Mouse (Mus musculus): ENCODE results near the gene Irs2. TPM values are rescaled to one million over a fixed set of nuclear protein-coding genes. Genes with fewer than 3 reads are reported as not detected.

Gene Irs2
- polyA plus RNA-seq, 1 experiment: 2.3 TPM

DNA sequence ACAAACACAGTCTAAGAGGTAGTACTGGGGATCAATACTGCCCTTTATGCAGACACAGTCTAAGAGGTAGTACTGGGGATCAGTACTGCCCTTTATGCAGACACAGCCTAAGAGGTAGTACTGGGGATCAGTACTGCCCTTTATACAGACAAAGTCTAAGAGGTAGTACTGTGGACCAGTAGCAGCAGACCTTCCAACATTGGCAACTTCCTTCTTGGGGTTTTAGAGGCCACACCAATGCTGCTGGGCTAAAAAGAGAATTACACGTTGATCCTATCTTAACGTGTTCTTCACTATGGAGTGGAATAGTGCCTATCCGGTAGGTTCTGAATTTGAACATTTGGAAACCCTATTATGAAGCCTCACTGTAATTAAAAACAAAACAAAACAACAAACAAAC, 7.4 kb upstream of the Irs2 start:
- TF ChIP-seq CEBPB (IDR thresholded peaks at IDR 0.05; ENCODE audit: low read depth): no peak
- TF ChIP-seq FOSL1 (IDR thresholded peaks at IDR 0.05; ENCODE audit: insufficient read depth, low read length, poor library complexity, severe bottlenecking): no peak
- no peak for TF ChIP-seq MYOD1 (IDR thresholded peaks at IDR 0.05; ENCODE audit: control insufficient read depth, insufficient read length, low read depth)
- no peak for TF ChIP-seq MAX (IDR thresholded peaks at IDR 0.05)
- no peak for TF ChIP-seq CTCF (IDR thresholded peaks at IDR 0.05; ENCODE audit: control insufficient read depth, insufficient read depth, insufficient read length)
- no peak for TF ChIP-seq MYOG (IDR thresholded peaks at IDR 0.05; ENCODE audit: control insufficient read depth, extremely low read depth, insufficient read length)
- no peak for TF ChIP-seq USF1 (IDR thresholded peaks at IDR 0.05; ENCODE audit: low read depth)

DNA sequence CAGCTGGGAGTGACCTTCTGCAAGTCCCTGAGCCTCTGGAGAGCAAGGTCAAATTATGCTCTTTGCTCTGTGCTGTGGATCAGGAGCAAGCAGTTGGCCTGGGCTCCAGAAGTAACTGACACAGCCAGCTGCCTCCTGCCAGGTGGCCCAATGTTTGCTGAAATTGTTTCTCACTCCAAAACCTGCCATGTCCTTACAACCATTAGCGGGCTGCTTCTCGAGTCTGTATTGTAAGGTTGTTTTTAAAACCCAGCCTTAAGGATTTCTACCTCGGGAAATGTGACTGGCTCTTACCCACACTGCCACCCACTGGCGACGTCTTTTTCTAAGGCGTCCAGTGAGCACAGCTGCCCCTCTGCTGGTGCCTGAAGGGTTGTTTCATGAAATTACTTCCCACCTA, 5.0 kb upstream of the Irs2 start:
- Histone ChIP-seq H3K4me3 (ENCODE audit: insufficient read depth, poor library complexity, severe bottlenecking) (no peak overlapping the region), H3K79me3 (ENCODE audit: low read depth) (no peaks in the 10 kb centered on the region), H3K79me2 (ENCODE audit: control insufficient read depth, insufficient read depth) (no peaks in the 10 kb centered on the region), H3ac (ENCODE audit: control insufficient read depth, insufficient read length, low read depth) (no peak overlapping the region), H3K36me3 (ENCODE audit: control insufficient read depth, insufficient read depth) (no peaks in the 10 kb centered on the region), H3K27me3 (ENCODE audit: control insufficient read depth, insufficient read depth, insufficient read length) (peaks cover 5% of the 10 kb centered on the region)
- peak; percentile 31 for TF ChIP-seq CTCF (IDR thresholded peaks at IDR 0.05; ENCODE audit: control insufficient read depth, insufficient read depth, insufficient read length)
- TF ChIP-seq MAX (IDR thresholded peaks at IDR 0.05): no peak

More for the DNA sequence above, 7.4 kb upstream of the Irs2 start:
- H3K4me3 ChIP-seq (ENCODE audit: insufficient read depth, poor library complexity, severe bottlenecking): no peak overlapping the region
- H3K79me2 ChIP-seq (ENCODE audit: control insufficient read depth, insufficient read depth): no peaks in the 10 kb centered on the region
- H3K27me3 ChIP-seq (ENCODE audit: control insufficient read depth, insufficient read depth, insufficient read length): peaks cover 5% of the 10 kb centered on the region
- H3K79me3 ChIP-seq (ENCODE audit: low read depth): no peaks in the 10 kb centered on the region
- H3ac ChIP-seq (ENCODE audit: control insufficient read depth, insufficient read length, low read depth): no peak overlapping the region
- H3K36me3 ChIP-seq (ENCODE audit: control insufficient read depth, insufficient read depth): no peaks in the 10 kb centered on the region

DNA sequence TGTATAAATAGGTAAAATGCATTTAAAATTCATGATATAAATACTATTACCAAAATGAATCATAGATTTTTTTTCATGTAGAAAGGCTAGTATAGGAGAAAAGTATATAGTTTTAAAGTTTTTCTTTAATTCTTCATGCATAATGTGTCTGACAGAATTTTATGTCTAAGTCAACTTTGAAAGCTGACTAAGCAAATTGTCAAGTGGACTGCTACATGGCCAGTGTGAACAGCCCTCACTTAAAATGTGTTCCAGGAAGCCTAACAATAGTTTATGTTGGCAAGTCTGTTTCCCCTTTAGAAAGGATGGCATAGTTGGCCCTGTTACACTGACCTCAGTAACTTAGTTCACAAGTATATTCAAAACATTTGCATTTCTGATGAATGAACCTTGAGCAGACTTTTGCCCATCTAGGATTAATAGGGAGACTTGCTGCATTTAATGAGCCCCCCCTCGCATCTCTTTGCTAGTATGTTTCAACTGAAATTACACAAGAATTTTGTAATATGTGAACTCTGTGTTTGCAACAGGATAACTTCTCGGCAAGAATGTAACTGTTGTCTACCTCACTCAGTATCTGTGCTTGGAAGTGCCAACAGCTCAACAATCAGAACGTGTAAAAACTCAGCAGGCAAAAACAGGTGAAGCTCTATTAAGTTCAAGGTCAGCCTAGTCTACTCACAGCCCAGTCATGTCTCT, 3.7 kb upstream of the Irs2 start:
- Histone ChIP-seq H3K79me2 (ENCODE audit: control insufficient read depth, insufficient read depth) (peaks cover 8% of the 10 kb centered on the region), H3K79me3 (ENCODE audit: low read depth) (no peaks in the 10 kb centered on the region), H3ac (ENCODE audit: control insufficient read depth, insufficient read length, low read depth) (no peak overlapping the region), H3K4me3 (ENCODE audit: insufficient read depth, poor library complexity, severe bottlenecking) (no peak overlapping the region), H3K27me3 (ENCODE audit: control insufficient read depth, insufficient read depth, insufficient read length) (no peaks in the 10 kb centered on the region), H3K36me3 (ENCODE audit: control insufficient read depth, insufficient read depth) (no peaks in the 10 kb centered on the region)
- TF ChIP-seq MYOD1 (IDR thresholded peaks at IDR 0.05; ENCODE audit: control insufficient read depth, insufficient read length, low read depth) (no peak), CTCF (IDR thresholded peaks at IDR 0.05; ENCODE audit: control insufficient read depth, insufficient read depth, insufficient read length) (no peak), CEBPB (IDR thresholded peaks at IDR 0.05; ENCODE audit: low read depth) (no peak), MYOG (IDR thresholded peaks at IDR 0.05; ENCODE audit: control insufficient read depth, extremely low read depth, insufficient read length) (no peak), MAX (IDR thresholded peaks at IDR 0.05) (no peak), USF1 (IDR thresholded peaks at IDR 0.05; ENCODE audit: low read depth) (no peak), FOSL1 (IDR thresholded peaks at IDR 0.05; ENCODE audit: insufficient read depth, low read length, poor library complexity, severe bottlenecking) (no peak)

DNA sequence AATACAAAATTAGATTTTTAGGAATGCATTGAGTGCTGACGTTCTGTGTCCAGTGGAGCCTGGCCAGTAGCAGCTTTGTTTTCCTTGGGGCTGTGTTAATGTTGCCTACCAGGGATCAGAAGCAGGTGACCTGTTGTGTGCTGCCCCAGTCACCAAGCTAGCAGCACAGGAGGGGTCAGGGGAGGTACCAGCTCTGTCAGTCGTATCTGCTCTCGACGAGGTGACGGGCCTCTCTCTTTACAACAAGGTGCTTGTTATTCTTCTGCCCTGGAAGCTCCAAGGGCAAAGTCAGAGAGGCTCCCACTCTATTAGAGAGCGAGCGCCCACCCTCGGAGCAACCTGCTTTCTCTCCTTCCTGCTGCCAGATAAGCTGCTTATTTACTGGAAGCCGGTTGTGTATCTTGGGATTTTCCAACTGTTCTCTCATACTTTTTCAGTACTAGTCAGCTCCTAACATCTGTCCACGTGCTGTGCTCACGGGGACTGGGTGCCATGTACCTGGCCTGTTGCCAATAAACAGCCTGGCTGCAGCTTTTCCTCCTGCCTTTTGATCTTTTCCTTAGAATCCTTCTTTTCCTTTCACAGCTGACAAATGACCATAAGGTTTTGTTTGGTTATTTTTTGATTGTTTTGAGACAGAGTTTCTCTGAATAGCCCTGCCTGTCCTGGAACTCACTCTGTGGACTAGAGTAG, 2.8 kb upstream of the Irs2 start:
- Histone ChIP-seq H3K79me2 (ENCODE audit: control insufficient read depth, insufficient read depth) (peaks cover 8% of the 10 kb centered on the region), H3K36me3 (ENCODE audit: control insufficient read depth, insufficient read depth) (no peaks in the 10 kb centered on the region), H3K4me3 (ENCODE audit: insufficient read depth, poor library complexity, severe bottlenecking) (no peak overlapping the region), H3K27me3 (ENCODE audit: control insufficient read depth, insufficient read depth, insufficient read length) (no peaks in the 10 kb centered on the region), H3ac (ENCODE audit: control insufficient read depth, insufficient read length, low read depth) (no peak overlapping the region), H3K79me3 (ENCODE audit: low read depth) (peaks cover 2% of the 10 kb centered on the region)
- TF ChIP-seq MAX (IDR thresholded peaks at IDR 0.05): no peak
- no peak for TF ChIP-seq MYOG (IDR thresholded peaks at IDR 0.05; ENCODE audit: control insufficient read depth, extremely low read depth, insufficient read length)
- TF ChIP-seq USF1 (IDR thresholded peaks at IDR 0.05; ENCODE audit: low read depth): no peak
- no peak for TF ChIP-seq CTCF (IDR thresholded peaks at IDR 0.05; ENCODE audit: control insufficient read depth, insufficient read depth, insufficient read length)
- no peak for TF ChIP-seq MYOD1 (IDR thresholded peaks at IDR 0.05; ENCODE audit: control insufficient read depth, insufficient read length, low read depth)
- no peak for TF ChIP-seq CEBPB (IDR thresholded peaks at IDR 0.05; ENCODE audit: low read depth)
- TF ChIP-seq FOSL1 (IDR thresholded peaks at IDR 0.05; ENCODE audit: insufficient read depth, low read length, poor library complexity, severe bottlenecking): no peak

DNA sequence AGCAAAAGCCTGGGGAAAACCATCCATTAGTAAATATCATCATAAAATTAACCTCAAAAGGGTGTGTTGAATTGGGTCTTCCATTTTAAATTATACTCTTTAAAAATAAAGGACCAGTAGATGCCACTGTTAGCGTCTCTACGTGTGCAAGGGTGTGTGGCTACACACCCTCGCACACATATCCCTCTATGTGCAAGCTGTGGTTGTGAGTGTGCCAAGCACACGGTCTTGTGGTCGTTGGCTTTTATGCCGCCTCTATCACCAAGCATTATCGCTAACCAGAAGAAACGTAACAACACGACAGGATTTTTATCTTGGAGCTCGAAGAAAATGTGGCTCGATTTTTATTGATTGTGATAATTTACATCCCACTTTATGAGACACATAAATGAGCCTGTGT, 2.1 kb upstream of the Irs2 start:
- Histone ChIP-seq H3K36me3 (ENCODE audit: control insufficient read depth, insufficient read depth) (no peaks in the 10 kb centered on the region), H3K79me2 (ENCODE audit: control insufficient read depth, insufficient read depth) (peaks cover 8% of the 10 kb centered on the region), H3ac (ENCODE audit: control insufficient read depth, insufficient read length, low read depth) (no peak overlapping the region), H3K79me3 (ENCODE audit: low read depth) (peaks cover 2% of the 10 kb centered on the region), H3K27me3 (ENCODE audit: control insufficient read depth, insufficient read depth, insufficient read length) (no peaks in the 10 kb centered on the region), H3K4me3 (ENCODE audit: insufficient read depth, poor library complexity, severe bottlenecking) (no peak overlapping the region)
- TF ChIP-seq FOSL1 (IDR thresholded peaks at IDR 0.05; ENCODE audit: insufficient read depth, low read length, poor library complexity, severe bottlenecking) (no peak), MYOD1 (IDR thresholded peaks at IDR 0.05; ENCODE audit: control insufficient read depth, insufficient read length, low read depth) (no peak)
